ENCODE assay signal across 8 mouse cellular contexts in genomic region chr7:137313183-137313903, GRCm38 (mm10). TPM values are rescaled to one million over a fixed set of nuclear protein-coding genes. Genes with fewer than 3 reads are reported as not detected.
DNase-seq lines count a peak whose midpoint lies in the region; ATAC-seq and TF ChIP-seq lines count a peak whose summit lies in the region.

No protein-coding gene starts in this region.

- dilution Hi-C loops in CH12.LX (cut with MboI; ENCODE audit: extremely low pct_ligation_motif_present, extremely low pct_unique_long_range_greater_than_20kb, low sequenced_read_pairs), result no loop called here

- no peak for TF ChIP-seq RAD21 in CH12.LX (IDR thresholded peaks at IDR 0.05; ENCODE audit: low read depth, low read length)

- peaks cover 2% of the 10 kb centered on the region for H3K27me3 ChIP-seq in CH12.LX (replicated peaks)
- peaks cover 79% of the 10 kb centered on the region for H3K27me3 ChIP-seq in forebrain, embryonic 11.5 days (ENCODE audit: control insufficient read depth, insufficient read depth, low read length)
- H3K27me3 ChIP-seq in hindbrain, embryonic 16.5 days (replicated peaks; ENCODE audit: control insufficient read depth, insufficient read depth, low read length), result no peaks in the 10 kb centered on the region
- peaks cover 16% of the 10 kb centered on the region; the same call in 1 of the 2 replicates for H3K27me3 ChIP-seq in midbrain, embryonic 14.5 days (ENCODE audit: control insufficient read depth, insufficient read depth, low read length)

- no peak overlapping the region for H3K27ac ChIP-seq in CH12.LX (ENCODE audit: insufficient read depth, low read depth)
- peak overlapping the region; percentile 12; the same call in 1 of the 2 replicates for H3K27ac ChIP-seq in forebrain, embryonic 11.5 days (ENCODE audit: low read depth, low read length)
- H3K27ac ChIP-seq in hindbrain, embryonic 16.5 days (ENCODE audit: low read depth, low read length), result peak overlapping the region; percentile 96
- peak overlapping the region; percentile 98 for H3K27ac ChIP-seq in midbrain, embryonic 14.5 days (replicated peaks; ENCODE audit: low read depth, low read length)

- H3K4me1 ChIP-seq in CH12.LX (ENCODE audit: control insufficient read depth in 1 of 2, insufficient read depth in 2 of 2), result peaks cover 0 to 9% of the 10 kb centered on the region in 2 experiments; a peak in 2 of 4 replicates
- peaks cover 46% of the 10 kb centered on the region for H3K4me1 ChIP-seq in forebrain, embryonic 11.5 days (replicated peaks; ENCODE audit: control insufficient read depth, insufficient read depth, low read length)
- peaks cover 29% of the 10 kb centered on the region for H3K4me1 ChIP-seq in hindbrain, embryonic 16.5 days (ENCODE audit: control insufficient read depth, insufficient read depth, low read depth, low read length)
- peaks cover 19% of the 10 kb centered on the region for H3K4me1 ChIP-seq in midbrain, embryonic 14.5 days (ENCODE audit: control insufficient read depth, insufficient read depth, low read length)

- no peaks in the 10 kb centered on the region for H3K79me2 ChIP-seq in CH12.LX (replicated peaks; ENCODE audit: control insufficient read depth, extremely low read depth, insufficient read depth, poor library complexity, severe bottlenecking)

- no peak for TF ChIP-seq CTCF in CH12.LX (conservative IDR thresholded peaks at IDR 0.05 in 1 of 2, IDR thresholded peaks at IDR 0.05 in 1 of 2; ENCODE audit: low read depth in 2 of 2, low read length in 2 of 2)

- TF ChIP-seq POLR2A in CH12.LX (IDR thresholded peaks at IDR 0.05; ENCODE audit: low read depth, low read length), result no peak

- peak overlapping the region; percentile 15 to 73 (median 23) for H3K4me3 ChIP-seq in CH12.LX (replicated peaks in 1 of 3; ENCODE audit: low read depth in 2 of 3, low read length in 2 of 3, poor library complexity in 1 of 3)
- H3K4me3 ChIP-seq in forebrain, embryonic 11.5 days (ENCODE audit: low read depth, low read length), result peak overlapping the region; percentile 54
- H3K4me3 ChIP-seq in hindbrain, embryonic 16.5 days (ENCODE audit: low read length), result peak overlapping the region; percentile 66
- H3K4me3 ChIP-seq in midbrain, embryonic 14.5 days (replicated peaks; ENCODE audit: low read depth, low read length), result peak overlapping the region; percentile 66

- DNase-seq in adrenal gland, adult 2 months, result peak; percentile 47
- DNase-seq in adrenal gland, adult 8-10 months, result no peak
- no peak for DNase-seq in CH12.LX (ENCODE audit: extremely low read depth)
- peak; percentile 76 for DNase-seq in forebrain, embryonic 11.5 days (ENCODE audit: low spot score)
- peak; percentile 64 for DNase-seq in midbrain, embryonic 14.5 days
- no peak for DNase-seq in layer of hippocampus, adult 11-12 months (ENCODE audit: low spot score)
- DNase-seq in urinary bladder, postnatal 14 days (ENCODE audit: low spot score), result no peak

- H3K4me2 ChIP-seq in CH12.LX (ENCODE audit: insufficient read depth, low read depth, poor library complexity, severe bottlenecking), result peak overlapping the region; percentile 71
- H3K4me2 ChIP-seq in forebrain, embryonic 11.5 days (ENCODE audit: low read depth, low read length, severe bottlenecking), result peak overlapping the region; percentile 86
- H3K4me2 ChIP-seq in hindbrain, embryonic 16.5 days (ENCODE audit: low read length), result peak overlapping the region; percentile 83
- H3K4me2 ChIP-seq in midbrain, embryonic 14.5 days (ENCODE audit: low read length), result peak overlapping the region; percentile 84

- H3K9ac ChIP-seq in CH12.LX (ENCODE audit: insufficient read depth, low read depth), result peak overlapping the region; percentile 29
- H3K9ac ChIP-seq in forebrain, embryonic 11.5 days (ENCODE audit: low read length), result peak overlapping the region; percentile 62
- peak overlapping the region; percentile 80 for H3K9ac ChIP-seq in hindbrain, embryonic 16.5 days (ENCODE audit: low read depth, low read length)
- H3K9ac ChIP-seq in midbrain, embryonic 14.5 days (replicated peaks; ENCODE audit: low read length), result peak overlapping the region; percentile 93

- in situ Hi-C loops in CH12.LX (cut with MboI; ENCODE audit: low pct_ligation_motif_present, low pct_unique_long_range_greater_than_20kb, low sequenced_read_pairs), result no loop called here

- WGBS in forebrain, embryonic 11.5 days, result under 1% methylated on average over 78 of the region's 79 CpGs
- under 1% methylated on average over 59 of the region's 79 CpGs for WGBS in hindbrain, embryonic 16.5 days
- WGBS in midbrain, embryonic 14.5 days, result under 1% methylated on average over 72 of the region's 79 CpGs

- no peak for ATAC-seq in forebrain, embryonic 11.5 days (replicated peaks; ENCODE audit: low FRiP score)
- ATAC-seq in hindbrain, embryonic 16.5 days, result no peak
- ATAC-seq in midbrain, embryonic 14.5 days (ENCODE audit: low FRiP score, low TSS enrichment), result no peak

- TF ChIP-seq EP300 in CH12.LX (IDR thresholded peaks at IDR 0.05; ENCODE audit: low read length), result no peak

- peaks cover 61% of the 10 kb centered on the region for H3K9me3 ChIP-seq in CH12.LX (replicated peaks; ENCODE audit: low read length)
- H3K9me3 ChIP-seq in forebrain, embryonic 11.5 days (ENCODE audit: control insufficient read depth, low read length), result no peaks in the 10 kb centered on the region
- no peaks in the 10 kb centered on the region for H3K9me3 ChIP-seq in hindbrain, embryonic 16.5 days (ENCODE audit: control insufficient read depth, low read length)
- H3K9me3 ChIP-seq in midbrain, embryonic 14.5 days (ENCODE audit: control insufficient read depth, low read length), result no peaks in the 10 kb centered on the region

- no peaks in the 10 kb centered on the region for H3K36me3 ChIP-seq in CH12.LX (replicated peaks in 1 of 2; ENCODE audit: control insufficient read depth in 1 of 2, insufficient read depth in 1 of 2, low read length in 1 of 2)
- no peaks in the 10 kb centered on the region for H3K36me3 ChIP-seq in forebrain, embryonic 11.5 days (ENCODE audit: control insufficient read depth, insufficient read depth, low read length)
- H3K36me3 ChIP-seq in hindbrain, embryonic 16.5 days (ENCODE audit: control insufficient read depth, insufficient read depth, low read length), result no peaks in the 10 kb centered on the region
- 0 out of 2 replicates have a peak, but pooled peaks cover 3% of the 10 kb centered on the region for H3K36me3 ChIP-seq in midbrain, embryonic 14.5 days (ENCODE audit: control insufficient read depth, insufficient read depth, low read length)

TF ChIP-seq in CH12.LX, 34 proteins besides CTCF, POLR2A, EP300 and RAD21:
- TF ChIP-seq UBTF (IDR thresholded peaks at IDR 0.05; ENCODE audit: low read depth, low read length), result 0 out of 2 replicates have a peak, but pooled peaks have one; percentile 56
- TF ChIP-seq ZKSCAN1 (IDR thresholded peaks at IDR 0.05; ENCODE audit: borderline replicate concordance, low read depth, low read length), result no peak
- TF ChIP-seq MXI1 (IDR thresholded peaks at IDR 0.05; ENCODE audit: low read depth, low read length), result 0 out of 2 replicates have a peak, but pooled peaks have one; percentile 21
TF ChIP-seq in CH12.LX: peak in this region for 2.

RNA-seq across cellular contexts. Expression of gene Ebf3, which starts 0.9 kb away (rescaled TPM):
- 1 to 10 TPM; 4.5 to 8.7 TPM for total RNA-seq in adrenal gland, adult 2 months (2021)
- 3.7 and 5.0 TPM in 2 replicates for polyA plus RNA-seq in adrenal gland, adult 2 months (2012; rRNA removed)
- total RNA-seq in adrenal gland, adult 8-10 months (2022), result 1 to 10 TPM; 1.2 to 4.9 (median 2.8) TPM
- total RNA-seq in CH12.LX (2012; rRNA removed) (0.38 and 0.89 TPM in 2 replicates), CH12.LX (2014; rRNA removed) (not detected in 2 replicates)
- polyA plus RNA-seq in CH12.LX (2012; ENCODE audit: insufficient read length, low read depth), result 0.10 and 0.11 TPM in 2 replicates
- 2.9 and 3.6 TPM in 2 replicates for polyA plus RNA-seq in forebrain, embryonic 11.5 days (2014; fragmentation: Nextera tagmentation; extraction: Ambion mirVana)
- polyA plus RNA-seq in hindbrain, embryonic 16.5 days (2015; fragmentation: Nextera tagmentation; extraction: Ambion mirVana), result 10.3 and 10.7 TPM in 2 replicates
- 34.0 and 43.4 TPM in 2 replicates for polyA plus RNA-seq in midbrain, embryonic 14.5 days (2014; fragmentation: Nextera tagmentation; extraction: Ambion mirVana)

Comparison
In these comparisons a context has a peak if more than half of its experiments do, and no peak if none do; other contexts are left out.
1. DNase-seq: peak in adrenal gland, adult 2 months (single experiment), forebrain, embryonic 11.5 days (single experiment) and midbrain, embryonic 14.5 days (single experiment); none in adrenal gland, adult 8-10 months (single experiment), CH12.LX (single experiment), layer of hippocampus, adult 11-12 months (single experiment) and urinary bladder, postnatal 14 days (single experiment).
2. H3K9ac ChIP-seq: peak in every context shown above with its lines; median percentile 93 in midbrain, embryonic 14.5 days; 80 in hindbrain, embryonic 16.5 days; 62 in forebrain, embryonic 11.5 days; 29 in CH12.LX.
3. Peak in every context shown above with its lines, with median percentiles within 50 percentile points of each other: H3K4me2 ChIP-seq and H3K4me3 ChIP-seq.